Mouse (Mus musculus): ENCODE results near the gene Psma1.

Psma1 gene

GRCm38 (mm10) chr7:114276005-114276752, at the start of gene Psma1:
Gene Psma1, minus strand, starts transcription at chr7:114276118.
- peak; percentile 89 for DNase-seq (ENCODE audit: low spot score)

- DNase-seq (ENCODE audit: low spot score), result no peak
Observed at GRCm38 (mm10) chr7:114323527-114323926, 47.6 kb upstream of the Psma1 start.

GRCm38 (mm10) chr7:114322531-114323441, 46.9 kb upstream of the Psma1 start:
- no peak for DNase-seq (ENCODE audit: low spot score)

- DNase-seq (ENCODE audit: low spot score), result no peak
Observed at GRCm38 (mm10) chr7:114321694-114322372, 45.9 kb upstream of the Psma1 start.

GRCm38 (mm10) chr7:114317896-114318295, 42.0 kb upstream of the Psma1 start:
- DNase-seq (ENCODE audit: low spot score), result no peak

- DNase-seq (ENCODE audit: low spot score), result peak; percentile 37
Observed at GRCm38 (mm10) chr7:114317389-114317792, 41.5 kb upstream of the Psma1 start.

GRCm38 (mm10) chr7:114316361-114316871, 40.5 kb upstream of the Psma1 start:
- DNase-seq (ENCODE audit: low spot score), result no peak

- DNase-seq (ENCODE audit: low spot score), result no peak
Observed at GRCm38 (mm10) chr7:114311209-114311608, 35.3 kb upstream of the Psma1 start.

GRCm38 (mm10) chr7:114309020-114309419, 33.1 kb upstream of the Psma1 start:
- DNase-seq (ENCODE audit: low spot score), result no peak

GRCm38 (mm10) chr7:114301293-114301782, 25.4 kb upstream of the Psma1 start:
- DNase-seq (ENCODE audit: low spot score), result no peak

- DNase-seq (ENCODE audit: low spot score), result no peak
Observed at GRCm38 (mm10) chr7:114300782-114301181, 24.9 kb upstream of the Psma1 start.

- DNase-seq (ENCODE audit: low spot score), result no peak
Observed at GRCm38 (mm10) chr7:114299247-114299646, 23.3 kb upstream of the Psma1 start.

GRCm38 (mm10) chr7:114294698-114295097, 18.8 kb upstream of the Psma1 start:
- no peak for DNase-seq (ENCODE audit: low spot score)

- DNase-seq (ENCODE audit: low spot score), result no peak
Observed at GRCm38 (mm10) chr7:114293903-114294302, 18.0 kb upstream of the Psma1 start.

- no peak for DNase-seq (ENCODE audit: low spot score)
Observed at GRCm38 (mm10) chr7:114292501-114292971, 16.6 kb upstream of the Psma1 start.

GRCm38 (mm10) chr7:114291461-114292335, 15.8 kb upstream of the Psma1 start:
- no peak for DNase-seq (ENCODE audit: low spot score)

- DNase-seq (ENCODE audit: low spot score), result no peak
Observed at GRCm38 (mm10) chr7:114290078-114290506, 14.2 kb upstream of the Psma1 start.

GRCm38 (mm10) chr7:114284296-114284910, 8.5 kb upstream of the Psma1 start:
- no peak for DNase-seq (ENCODE audit: low spot score)

- DNase-seq (ENCODE audit: low spot score), result no peak
Observed at GRCm38 (mm10) chr7:114283006-114283405, 7.1 kb upstream of the Psma1 start.

GRCm38 (mm10) chr7:114281671-114282070, 5.8 kb upstream of the Psma1 start:
- DNase-seq (ENCODE audit: low spot score), result no peak
